Mouse (Mus musculus): ENCODE measurements around the gene Zbtb38. TPM values are rescaled to one million over a fixed set of nuclear protein-coding genes. Genes with fewer than 3 reads are reported as not detected.

Gene Zbtb38
- total and polyA plus RNA-seq, 2 experiments = 2.9 to 12.4 TPM

DNA sequence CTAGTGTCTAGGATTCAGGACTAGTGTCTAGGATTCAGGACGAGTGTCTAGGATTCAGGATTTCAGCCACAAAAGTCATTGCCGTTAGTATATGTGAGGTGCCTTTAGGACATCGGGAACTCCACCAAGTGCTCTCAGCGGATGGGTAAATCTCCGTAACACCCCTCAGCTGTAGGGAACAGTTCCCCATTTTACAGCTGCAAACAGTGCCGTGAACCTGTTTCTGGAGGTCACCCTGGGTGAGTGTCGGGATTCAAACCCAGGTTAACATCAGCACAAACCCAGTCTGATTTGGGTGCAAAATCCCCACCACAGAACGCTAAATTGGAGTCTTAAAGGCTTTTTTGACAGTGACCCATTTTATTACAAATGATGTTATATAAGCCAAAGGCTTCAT lies 34.2 kb downstream of the Zbtb38 start:
- Histone ChIP-seq H3K9ac (ENCODE audit: low read depth, low read length) (no peak overlapping the region), H3K27ac (replicated peaks; ENCODE audit: insufficient read depth, low read depth, low read length) (no peak overlapping the region), H3K4me1 (ENCODE audit: control insufficient read depth, insufficient read depth, low read length) (peaks cover 16% of the 10 kb centered on the region), H3K36me3 (ENCODE audit: control insufficient read depth, insufficient read depth, low read length) (peaks cover 9% of the 10 kb centered on the region; the same call in 1 of the 2 replicates), H3K79me2 (ENCODE audit: control insufficient read depth, insufficient read depth, low read length) (peaks cover 27% of the 10 kb centered on the region; the same call in 1 of the 2 replicates), H3K4me3 (ENCODE audit: insufficient read depth, low read depth, low read length) (peak overlapping the region; percentile 100; the same call in 1 of the 2 replicates), H3K27me3 (ENCODE audit: control insufficient read depth, insufficient read depth, low read length) (no peaks in the 10 kb centered on the region)
- 88% methylated on average over 8 of the region's 8 CpGs for WGBS
- DNase-seq (ENCODE audit: extremely low read depth, low read depth, low spot score) = no peak
- no peak for TF ChIP-seq POLR2A (IDR thresholded peaks at IDR 0.05; ENCODE audit: extremely low read depth, insufficient read depth, low read length)
- no peak for TF ChIP-seq CTCF (IDR thresholded peaks at IDR 0.05; ENCODE audit: low read depth, low read length)

DNA sequence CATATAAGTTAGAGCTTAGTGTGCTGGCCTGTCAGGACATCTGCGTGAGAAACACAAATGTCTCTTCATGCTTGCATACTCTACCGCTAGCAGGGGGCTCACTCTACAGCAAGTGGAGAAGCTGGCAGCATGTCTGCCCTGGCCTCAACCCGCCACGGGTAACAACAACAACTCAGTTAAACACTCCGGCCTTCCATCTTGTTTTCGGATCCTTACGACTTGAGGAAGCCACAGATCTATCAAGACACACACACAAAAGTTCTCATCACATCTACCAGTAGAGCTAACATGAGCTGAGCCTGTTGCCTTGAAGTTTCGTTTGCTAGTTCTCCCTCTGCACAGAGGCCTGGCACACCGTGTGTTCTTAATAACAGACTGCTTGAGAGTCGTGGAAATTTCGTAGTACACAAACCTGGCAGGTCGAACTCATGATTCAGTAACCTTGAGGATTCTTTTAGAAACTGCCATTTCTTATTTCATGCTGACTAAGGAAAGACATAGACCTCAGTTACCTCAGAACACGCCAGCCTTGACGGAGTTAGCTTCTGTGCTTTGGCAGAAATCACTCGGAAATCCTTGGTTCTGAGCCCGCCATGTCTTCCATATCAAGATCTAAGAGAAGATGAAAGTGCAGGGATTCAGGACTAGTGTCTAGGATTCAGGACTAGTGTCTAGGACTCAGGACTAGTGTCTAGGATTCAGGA lies 34.8 kb downstream of the Zbtb38 start:
- no peak overlapping the region for H3K9ac ChIP-seq (ENCODE audit: low read depth, low read length)
- WGBS = 93% methylated on average over 16 of the region's 16 CpGs
- TF ChIP-seq POLR2A (IDR thresholded peaks at IDR 0.05; ENCODE audit: extremely low read depth, insufficient read depth, low read length) = no peak
- TF ChIP-seq CTCF (IDR thresholded peaks at IDR 0.05; ENCODE audit: low read depth, low read length) = no peak
- no peak overlapping the region for H3K27ac ChIP-seq (replicated peaks; ENCODE audit: insufficient read depth, low read depth, low read length)
- peaks cover 31% of the 10 kb centered on the region for H3K79me2 ChIP-seq (ENCODE audit: control insufficient read depth, insufficient read depth, low read length)
- DNase-seq (ENCODE audit: extremely low read depth, low read depth, low spot score) = no peak
- H3K4me1 ChIP-seq (ENCODE audit: control insufficient read depth, insufficient read depth, low read length) = peaks cover 16% of the 10 kb centered on the region
- peaks cover 9% of the 10 kb centered on the region; the same call in 1 of the 2 replicates for H3K36me3 ChIP-seq (ENCODE audit: control insufficient read depth, insufficient read depth, low read length)
- no peak overlapping the region for H3K4me3 ChIP-seq (ENCODE audit: insufficient read depth, low read depth, low read length)
- H3K27me3 ChIP-seq (ENCODE audit: control insufficient read depth, insufficient read depth, low read length) = no peaks in the 10 kb centered on the region

DNA sequence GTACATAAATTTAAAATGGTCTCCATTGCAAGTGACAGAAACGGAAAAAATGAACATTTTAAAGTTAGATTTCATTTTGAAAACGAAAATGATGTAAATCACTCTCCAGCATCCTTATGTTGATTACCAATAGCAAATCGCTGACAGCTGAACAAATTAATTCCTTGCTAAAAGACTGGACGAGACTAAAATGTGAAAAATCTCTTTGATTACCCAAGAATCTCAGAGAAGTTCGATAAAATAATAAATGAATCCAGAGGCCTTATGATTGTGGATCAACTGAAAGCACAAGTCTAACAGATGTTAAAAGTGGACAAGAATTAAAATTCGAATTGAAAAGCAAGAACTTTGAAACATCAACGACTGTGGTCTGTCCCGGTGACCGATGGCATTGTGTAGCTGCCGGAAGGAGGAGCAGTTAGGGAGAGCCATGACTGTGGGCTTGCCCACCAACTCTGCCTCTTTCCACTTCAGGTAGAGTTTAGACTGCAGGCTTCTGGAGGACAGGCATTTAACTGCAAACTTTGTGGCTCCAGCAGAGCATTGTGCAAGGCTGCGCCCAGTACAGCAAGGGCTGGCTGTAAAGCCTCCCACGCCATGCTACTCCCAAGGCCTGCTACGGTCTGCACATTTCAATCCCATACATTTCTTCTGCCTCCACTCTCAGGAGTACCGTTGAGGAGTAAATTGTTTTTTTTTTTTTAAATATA lies 35.7 kb downstream of the Zbtb38 start:
- 95% methylated on average over 14 of the region's 14 CpGs for WGBS
- TF ChIP-seq CTCF (IDR thresholded peaks at IDR 0.05; ENCODE audit: low read depth, low read length) (no peak), POLR2A (IDR thresholded peaks at IDR 0.05; ENCODE audit: extremely low read depth, insufficient read depth, low read length) (no peak)
- peaks cover 9% of the 10 kb centered on the region; the same call in 1 of the 2 replicates for H3K36me3 ChIP-seq (ENCODE audit: control insufficient read depth, insufficient read depth, low read length)
- no peak overlapping the region for H3K27ac ChIP-seq (replicated peaks; ENCODE audit: insufficient read depth, low read depth, low read length)
- no peak for DNase-seq (ENCODE audit: extremely low read depth, low read depth, low spot score)
- no peak overlapping the region for H3K4me3 ChIP-seq (ENCODE audit: insufficient read depth, low read depth, low read length)
- peaks cover 41% of the 10 kb centered on the region for H3K79me2 ChIP-seq (ENCODE audit: control insufficient read depth, insufficient read depth, low read length)
- no peaks in the 10 kb centered on the region for H3K27me3 ChIP-seq (ENCODE audit: control insufficient read depth, insufficient read depth, low read length)
- H3K9ac ChIP-seq (ENCODE audit: low read depth, low read length) = no peak overlapping the region
- H3K4me1 ChIP-seq (ENCODE audit: control insufficient read depth, insufficient read depth, low read length) = peaks cover 16% of the 10 kb centered on the region

DNA sequence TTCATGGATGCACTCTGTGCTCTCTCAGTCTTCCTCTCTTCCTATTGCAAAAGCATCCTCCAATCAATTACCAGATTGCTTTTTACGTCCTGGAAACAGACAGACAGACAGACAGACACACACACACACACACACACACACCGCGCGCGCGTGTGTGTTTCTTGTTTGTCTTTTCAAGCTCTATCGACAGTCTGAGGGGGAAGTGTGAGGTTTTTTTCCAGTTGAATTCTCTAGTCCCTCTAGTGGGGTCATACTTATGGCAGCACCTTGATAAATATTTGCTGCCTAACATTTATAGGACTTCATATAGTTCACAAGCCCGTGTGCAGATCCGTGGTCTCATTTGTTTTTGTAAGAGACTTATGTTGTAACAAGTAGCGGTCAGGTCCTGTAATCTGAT lies 36.5 kb downstream of the Zbtb38 start:
- 65% methylated on average over 10 of the region's 10 CpGs for WGBS
- Histone ChIP-seq H3K27ac (replicated peaks; ENCODE audit: insufficient read depth, low read depth, low read length) (no peak overlapping the region), H3K27me3 (ENCODE audit: control insufficient read depth, insufficient read depth, low read length) (no peaks in the 10 kb centered on the region), H3K4me1 (ENCODE audit: control insufficient read depth, insufficient read depth, low read length) (peaks cover 16% of the 10 kb centered on the region), H3K4me3 (ENCODE audit: insufficient read depth, low read depth, low read length) (no peak overlapping the region), H3K36me3 (ENCODE audit: control insufficient read depth, insufficient read depth, low read length) (peaks cover 9% of the 10 kb centered on the region; the same call in 1 of the 2 replicates), H3K9ac (ENCODE audit: low read depth, low read length) (no peak overlapping the region), H3K79me2 (ENCODE audit: control insufficient read depth, insufficient read depth, low read length) (peaks cover 41% of the 10 kb centered on the region)
- TF ChIP-seq CTCF (IDR thresholded peaks at IDR 0.05; ENCODE audit: low read depth, low read length) (no peak), POLR2A (IDR thresholded peaks at IDR 0.05; ENCODE audit: extremely low read depth, insufficient read depth, low read length) (no peak)
- no peak for DNase-seq (ENCODE audit: extremely low read depth, low read depth, low spot score)

DNA sequence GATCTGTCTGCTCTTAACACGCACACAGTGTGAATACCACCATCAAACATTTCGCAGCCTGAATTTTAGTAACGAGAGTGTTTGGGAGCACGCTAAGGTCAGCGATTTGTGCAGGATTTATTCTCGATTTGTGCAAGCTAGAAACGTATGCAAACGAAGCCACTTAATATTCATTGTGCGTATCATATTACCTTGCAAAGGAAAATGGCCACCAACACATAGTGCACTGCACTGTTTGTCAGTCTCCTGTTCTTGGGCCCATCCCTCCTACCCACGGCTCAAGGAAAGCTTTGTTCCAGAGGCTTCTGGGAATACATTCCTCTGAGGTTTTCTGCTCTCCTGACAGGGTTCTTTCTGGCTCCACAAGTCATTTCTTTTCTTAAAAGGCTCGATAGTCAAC lies 37.5 kb downstream of the Zbtb38 start:
- Histone ChIP-seq H3K4me1 (ENCODE audit: control insufficient read depth, insufficient read depth, low read length) (peaks cover 12% of the 10 kb centered on the region), H3K36me3 (ENCODE audit: control insufficient read depth, insufficient read depth, low read length) (peaks cover 9% of the 10 kb centered on the region; the same call in 1 of the 2 replicates), H3K27me3 (ENCODE audit: control insufficient read depth, insufficient read depth, low read length) (no peaks in the 10 kb centered on the region), H3K9ac (ENCODE audit: low read depth, low read length) (no peak overlapping the region), H3K79me2 (ENCODE audit: control insufficient read depth, insufficient read depth, low read length) (peaks cover 47% of the 10 kb centered on the region), H3K4me3 (ENCODE audit: insufficient read depth, low read depth, low read length) (no peak overlapping the region), H3K27ac (replicated peaks; ENCODE audit: insufficient read depth, low read depth, low read length) (no peak overlapping the region)
- no peak for DNase-seq (ENCODE audit: extremely low read depth, low read depth, low spot score)
- no peak for TF ChIP-seq POLR2A (IDR thresholded peaks at IDR 0.05; ENCODE audit: extremely low read depth, insufficient read depth, low read length)
- TF ChIP-seq CTCF (IDR thresholded peaks at IDR 0.05; ENCODE audit: low read depth, low read length) = no peak
- WGBS = 95% methylated on average over 11 of the region's 11 CpGs

Data from liver, adult 2 months (tissue).